Mouse (Mus musculus) hindbrain, embryonic 14.5 days (tissue): Measurements from ENCODE around the gene Srgap1. TPM values are rescaled to one million over a fixed set of nuclear protein-coding genes. Genes with fewer than 3 reads are reported as not detected.

ENCODE experiments used
- ATAC-seq: fragments of 200-750 bp; cut with Nextera tagmentation; 2 replicates; pipeline ENCODE4 v1.8.0; 2017; ENCODE audit warnings: moderate number of reproducible peaks, mild to moderate bottlenecking, moderate TSS enrichment, moderate library complexity; ENCODE audit not compliant: low FRiP score
- DNase-seq: peaks from one replicate; pipeline ENCODE4 v3.0.0-alpha.2; 2015; ENCODE audit warnings: low spot score
- H3K27ac ChIP-seq: fragments of 300-500 bp; sonication (generic); 2 replicates; pipeline ENCODE4 v1.5.1; 2014; ENCODE audit warnings: mild to moderate bottlenecking, moderate library complexity
- H3K27me3 ChIP-seq: fragments of 300-500 bp; sonication (generic); 2 replicates; pipeline ENCODE4 v1.6.1; 2014; ENCODE audit warnings: mild to moderate bottlenecking, low read length, mixed read lengths; ENCODE audit not compliant: control insufficient read depth, insufficient read depth
- H3K36me3 ChIP-seq: fragments of 300-500 bp; sonication (generic); replicated peaks from 2 replicates; pipeline ENCODE4 v1.6.1; 2014; ENCODE audit not compliant: control insufficient read depth, insufficient read depth
- H3K4me1 ChIP-seq: fragments of 300-500 bp; sonication (generic); replicated peaks from 2 replicates; pipeline ENCODE4 v1.6.1; 2014; ENCODE audit warnings: antibody characterized with exemption, low read length, mixed read lengths; ENCODE audit not compliant: control insufficient read depth, insufficient read depth
- H3K4me2 ChIP-seq: fragments of 300-500 bp; sonication (generic); replicated peaks from 2 replicates; pipeline ENCODE4 v1.6.1; 2014; ENCODE audit warnings: mild to moderate bottlenecking, moderate library complexity
- H3K4me3 ChIP-seq: fragments of 300-500 bp; sonication (generic); replicated peaks from 2 replicates; pipeline ENCODE4 v1.5.1; 2014; ENCODE audit warnings: mild to moderate bottlenecking, low read length
- H3K9ac ChIP-seq: fragments of 300-500 bp; sonication (generic); 2 replicates; pipeline ENCODE4 v1.6.1; 2014
- H3K9me3 ChIP-seq: fragments of 300-500 bp; sonication (generic); 2 replicates; pipeline ENCODE4 v1.6.1; 2016; ENCODE audit warnings: low read length; ENCODE audit not compliant: control insufficient read depth
- WGBS: fragments of 180-500 bp; shearing (Covaris S2); extraction: QIAGEN DNeasy Blood & Tissue Kit; methylation state at CpG from one replicate; pipeline ENCODE4 v1.1.7; 2014; 5-methylcytosine and 5-hydroxymethylcytosine counted together
- polyA plus RNA-seq: library from polyadenylated mRNA; unstranded; fragments of >200 nt; fragmentation: Nextera tagmentation; extraction: Ambion mirVana; gene quantifications from 2 replicates; pipeline ENCODE4 v1.2.1, GENCODE M21; 2014

Gene Srgap1
- polyA plus RNA-seq, 1 experiment from 2014 or later: 34.6 TPM

- Histone ChIP-seq H3K27me3 (no peaks in the 10 kb centered on the region), H3K4me1 (no peaks in the 10 kb centered on the region), H3K9me3 (no peaks in the 10 kb centered on the region), H3K4me2 (no peak overlapping the region), H3K36me3 (no peaks in the 10 kb centered on the region), H3K9ac (no peak overlapping the region), H3K4me3 (no peak overlapping the region), H3K27ac (no peak overlapping the region)
- DNase-seq: no peak
- WGBS: 93% methylated on average over 10 of the region's 10 CpGs
- ATAC-seq: no peak
Observed at GRCm38 (mm10) chr10:121984887-121985286, 62.2 kb downstream of the Srgap1 start.

GRCm38 (mm10) chr10:121983993-121984610 lies 63.0 kb downstream of the Srgap1 start:
- no peak overlapping the region for H3K9ac ChIP-seq
- DNase-seq (no peak), ATAC-seq (no peak)
- H3K4me1 ChIP-seq: no peaks in the 10 kb centered on the region
- 62% methylated on average over 10 of the region's 10 CpGs for WGBS
- H3K36me3 ChIP-seq: no peaks in the 10 kb centered on the region
- no peak overlapping the region for H3K4me3 ChIP-seq
- no peak overlapping the region for H3K4me2 ChIP-seq
- H3K27ac ChIP-seq: no peak overlapping the region
- no peaks in the 10 kb centered on the region for H3K27me3 ChIP-seq
- H3K9me3 ChIP-seq: no peaks in the 10 kb centered on the region

- peaks cover 25% of the 10 kb centered on the region for H3K4me1 ChIP-seq
- no peak overlapping the region for H3K4me2 ChIP-seq
- no peak overlapping the region for H3K27ac ChIP-seq
- no peak overlapping the region for H3K9ac ChIP-seq
- H3K27me3 ChIP-seq: no peaks in the 10 kb centered on the region
- DNase-seq (no peak), ATAC-seq (no peak)
- 82% methylated on average over 6 of the region's 6 CpGs for WGBS
- H3K4me3 ChIP-seq: no peak overlapping the region
- H3K9me3 ChIP-seq: no peaks in the 10 kb centered on the region
- no peaks in the 10 kb centered on the region for H3K36me3 ChIP-seq
Observed at GRCm38 (mm10) chr10:121975330-121975729, 71.8 kb downstream of the Srgap1 start.

GRCm38 (mm10) chr10:121974591-121974990 lies 72.5 kb downstream of the Srgap1 start:
- no peaks in the 10 kb centered on the region for H3K9me3 ChIP-seq
- no peak for DNase-seq
- no peak overlapping the region for H3K4me3 ChIP-seq
- no peak overlapping the region for H3K27ac ChIP-seq
- ATAC-seq: no peak
- WGBS: 69% methylated on average over 4 of the region's 4 CpGs
- H3K4me2 ChIP-seq: no peak overlapping the region
- peaks cover 29% of the 10 kb centered on the region for H3K4me1 ChIP-seq
- no peaks in the 10 kb centered on the region for H3K36me3 ChIP-seq
- no peak overlapping the region for H3K9ac ChIP-seq
- H3K27me3 ChIP-seq: no peaks in the 10 kb centered on the region

GRCm38 (mm10) chr10:121973281-121973680 lies 73.8 kb downstream of the Srgap1 start:
- no peaks in the 10 kb centered on the region for H3K27me3 ChIP-seq
- H3K36me3 ChIP-seq: no peaks in the 10 kb centered on the region
- 93% methylated on average over 7 of the region's 7 CpGs for WGBS
- no peak overlapping the region for H3K4me3 ChIP-seq
- no peak for ATAC-seq
- H3K27ac ChIP-seq: no peak overlapping the region
- H3K4me2 ChIP-seq: no peak overlapping the region
- H3K9me3 ChIP-seq: no peaks in the 10 kb centered on the region
- H3K9ac ChIP-seq: no peak overlapping the region
- DNase-seq: no peak
- peaks cover 37% of the 10 kb centered on the region for H3K4me1 ChIP-seq

GRCm38 (mm10) chr10:121972249-121972892 lies 74.7 kb downstream of the Srgap1 start:
- Histone ChIP-seq H3K27me3 (no peaks in the 10 kb centered on the region), H3K4me3 (no peak overlapping the region), H3K9me3 (no peaks in the 10 kb centered on the region), H3K9ac (no peak overlapping the region), H3K4me2 (no peak overlapping the region), H3K4me1 (peaks cover 45% of the 10 kb centered on the region), H3K36me3 (no peaks in the 10 kb centered on the region), H3K27ac (no peak overlapping the region)
- WGBS: 83% methylated on average over 10 of the region's 10 CpGs
- no peak for ATAC-seq
- no peak for DNase-seq

- H3K27me3 ChIP-seq: no peaks in the 10 kb centered on the region
- ATAC-seq: no peak
- H3K4me2 ChIP-seq: no peak overlapping the region
- no peak overlapping the region for H3K4me3 ChIP-seq
- WGBS: 55% methylated on average over 8 of the region's 8 CpGs
- no peaks in the 10 kb centered on the region for H3K9me3 ChIP-seq
- peak overlapping the region; percentile 40 for H3K27ac ChIP-seq
- DNase-seq: no peak
- peaks cover 46% of the 10 kb centered on the region for H3K4me1 ChIP-seq
- H3K9ac ChIP-seq: no peak overlapping the region
- H3K36me3 ChIP-seq: no peaks in the 10 kb centered on the region
Observed at GRCm38 (mm10) chr10:121971658-121972057, 75.5 kb downstream of the Srgap1 start.

- DNase-seq: no peak
- H3K4me1 ChIP-seq: peaks cover 46% of the 10 kb centered on the region
- H3K27ac ChIP-seq: peak overlapping the region; percentile 40
- H3K36me3 ChIP-seq: no peaks in the 10 kb centered on the region
- WGBS: 34% methylated on average over 6 of the region's 6 CpGs
- ATAC-seq: no peak
- H3K9ac ChIP-seq: no peak overlapping the region
- no peaks in the 10 kb centered on the region for H3K9me3 ChIP-seq
- H3K4me3 ChIP-seq: no peak overlapping the region
- no peak overlapping the region for H3K4me2 ChIP-seq
- no peaks in the 10 kb centered on the region for H3K27me3 ChIP-seq
Observed at GRCm38 (mm10) chr10:121970912-121971311, 76.2 kb downstream of the Srgap1 start.

- no peak overlapping the region for H3K4me3 ChIP-seq
- no peak for DNase-seq
Observed at GRCm38 (mm10) chr10:121964114-121964513, 83.0 kb downstream of the Srgap1 start.

More at GRCm38 (mm10) chr10:121964114-121964513, 83.0 kb downstream of the Srgap1 start:
- Histone ChIP-seq H3K36me3 (no peaks in the 10 kb centered on the region), H3K4me1 (peaks cover 21% of the 10 kb centered on the region; the same call in 1 of the 2 replicates), H3K9me3 (no peaks in the 10 kb centered on the region), H3K27me3 (no peaks in the 10 kb centered on the region), H3K27ac (no peak overlapping the region), H3K9ac (no peak overlapping the region), H3K4me2 (no peak overlapping the region)
- no peak for ATAC-seq
- WGBS: 75% methylated on average over 10 of the region's 10 CpGs
